Mouse (Mus musculus) macrophage (primary cell): ENCODE data around the gene Hcfc1r1. TPM values are rescaled to one million over a fixed set of nuclear protein-coding genes. Genes with fewer than 3 reads are reported as not detected.

ENCODE experiments used
- H3K27ac ChIP-seq: fragments of 350-480 bp; formaldehyde crosslinking; 2 replicates; pipeline ENCODE4 v1.9.0; 2021
- H3K36me3 ChIP-seq: fragments of 350-480 bp; formaldehyde crosslinking; 2 replicates; pipeline ENCODE4 v1.9.0; 2021; ENCODE audit errors: inconsistent target
- H3K4me3 ChIP-seq: fragments of 350-480 bp; formaldehyde crosslinking; 2 replicates; pipeline ENCODE4 v1.9.0; 2021; ENCODE audit errors: inconsistent target
- H3K79me2 ChIP-seq: fragments of 350-480 bp; formaldehyde crosslinking; 2 replicates; pipeline ENCODE4 v1.9.0; 2021; ENCODE audit errors: inconsistent target
- WGBS: methylation state at CpG from one replicate; pipeline ENCODE4 v1.1.7; 2026; ENCODE audit warnings: inconsistent platforms; ENCODE audit not compliant: missing documents; 5-methylcytosine and 5-hydroxymethylcytosine counted together
- polyA plus RNA-seq: library from polyadenylated mRNA; stranded (reverse); fragments of 250-400 nt; gene quantifications from 3 replicates; pipeline ENCODE4 v1.2.4, GENCODE M21; 2018; ENCODE audit warnings: inconsistent platforms

Hcfc1r1 gene
- polyA plus RNA-seq, 1 experiment from 2014 or later, result 174 TPM

DNA sequence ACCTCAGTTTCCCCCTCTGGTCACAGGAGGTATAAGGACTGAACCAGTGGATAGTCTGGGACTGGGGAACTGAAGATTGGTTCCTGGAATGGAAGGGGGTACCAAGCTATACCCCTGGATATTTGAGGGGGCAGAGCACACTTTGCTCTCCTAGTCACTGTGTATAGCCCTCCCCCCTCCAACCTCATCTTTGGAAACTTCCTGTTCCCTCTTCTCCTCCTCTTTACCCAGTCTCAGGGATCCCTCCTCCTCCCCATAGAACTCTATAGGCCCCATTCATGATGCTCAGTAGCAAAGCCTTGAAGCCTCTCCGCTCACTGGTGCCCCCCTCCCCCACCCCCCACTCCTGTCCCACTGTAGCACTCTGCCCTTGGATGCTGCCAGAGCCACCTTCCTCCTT, 46.1 kb downstream of the Hcfc1r1 start:
- no peaks in the 10 kb centered on the region for H3K36me3 ChIP-seq
- no peak overlapping the region for H3K4me3 ChIP-seq
- H3K27ac ChIP-seq, result no peak overlapping the region
- 33% methylated on average over 1 of the region's 1 CpGs for WGBS
- H3K79me2 ChIP-seq, result no peaks in the 10 kb centered on the region

- Histone ChIP-seq H3K27ac (no peak overlapping the region), H3K36me3 (no peaks in the 10 kb centered on the region), H3K4me3 (no peak overlapping the region), H3K79me2 (peaks cover under 1% of the 10 kb centered on the region; the same call in 1 of the 2 replicates)
- 100% methylated on average over 2 of the region's 2 CpGs for WGBS
These were observed 48.5 kb downstream of the Hcfc1r1 start for GRCm38 (mm10) chr17:23721886-23722285.

GRCm38 (mm10) chr17:23722376-23723125, 49.2 kb downstream of the Hcfc1r1 start, which contains the start of gene 1520401A03Rik:
Gene 1520401A03Rik, minus strand, starts transcription at chr17:23722783.
- Histone ChIP-seq H3K4me3 (no peak within 1 kb of the TSS), H3K36me3 (no peaks in the 10 kb centered on the region), H3K27ac (no peak within 1 kb of the TSS), H3K79me2 (peaks cover 7% of the 10 kb centered on the region)
- WGBS, result 90% methylated on average over 7 of the region's 7 CpGs

Other genes with a start within 250 kb of the Hcfc1r1 start
- not detected in 3 replicates for gene Vmn2r117, start 193.9 kb upstream of the Hcfc1r1 start, polyA plus RNA-seq
- 1.9 to 4.8 TPM (median 3.4 TPM) in 3 replicates for gene Zfp213, start 109.4 kb upstream of the Hcfc1r1 start, polyA plus RNA-seq
- 0.16 to 0.60 TPM (median 0.52 TPM) in 3 replicates for gene Zfp13, start 74.1 kb upstream of the Hcfc1r1 start, polyA plus RNA-seq
- not detected in 3 replicates for gene Zscan10, start 72.7 kb upstream of the Hcfc1r1 start, polyA plus RNA-seq
- gene Mmp25, start 28.3 kb upstream of the Hcfc1r1 start, polyA plus RNA-seq, result 0.14 to 0.56 TPM (median 0.25 TPM) in 3 replicates
- not detected in 3 replicates for gene Bicdl2, start 13.1 kb upstream of the Hcfc1r1 start, polyA plus RNA-seq
- gene Thoc6, start 286 bp downstream of the Hcfc1r1 start, polyA plus RNA-seq, result 11.0 to 17.8 TPM (median 16.3 TPM) in 3 replicates
- gene Tnfrsf12a, start 3.9 kb downstream of the Hcfc1r1 start, polyA plus RNA-seq, result 3.2 to 12.0 TPM (median 5.7 TPM) in 3 replicates
- gene Cldn6, start 5.7 kb downstream of the Hcfc1r1 start, polyA plus RNA-seq, result not detected in 3 replicates
- not detected in 3 replicates for gene Cldn9, start 10.4 kb downstream of the Hcfc1r1 start, polyA plus RNA-seq
- gene 1520401A03Rik, start 49.2 kb downstream of the Hcfc1r1 start, polyA plus RNA-seq, result not detected in 3 replicates
- gene Pkmyt1, start 52.7 kb downstream of the Hcfc1r1 start, polyA plus RNA-seq, result 2.0 to 9.0 TPM (median 2.7 TPM) in 3 replicates
- gene Paqr4, start 67.3 kb downstream of the Hcfc1r1 start, polyA plus RNA-seq, result 6.4 to 12.8 TPM (median 6.5 TPM) in 3 replicates
- not detected in 3 replicates for gene Kremen2, start 72.2 kb downstream of the Hcfc1r1 start, polyA plus RNA-seq
- gene Flywch1, start 98.0 kb downstream of the Hcfc1r1 start, polyA plus RNA-seq, result 15.5 to 20.8 TPM (median 19.7 TPM) in 3 replicates
- gene Flywch2, start 112.5 kb downstream of the Hcfc1r1 start, polyA plus RNA-seq, result 0.43 to 1.8 TPM in 2 of 3 replicates, not detected in the other
- 101 to 166 TPM (median 130 TPM) in 3 replicates for gene Srrm2, start 116.9 kb downstream of the Hcfc1r1 start, polyA plus RNA-seq
- gene Elob, start 155.5 kb downstream of the Hcfc1r1 start, polyA plus RNA-seq, result 177 to 422 TPM (median 330 TPM) in 3 replicates
- gene Prss33, start 162.5 kb downstream of the Hcfc1r1 start, polyA plus RNA-seq, result not detected in 3 replicates
- not detected in 3 replicates for gene Prss32, start 170.3 kb downstream of the Hcfc1r1 start, polyA plus RNA-seq
- gene Prss41, start 170.6 kb downstream of the Hcfc1r1 start, polyA plus RNA-seq, result not detected in 3 replicates
- gene Prss21, start 194.5 kb downstream of the Hcfc1r1 start, polyA plus RNA-seq, result not detected in 3 replicates
- not detected in 3 replicates for gene Dcpp1, start 207.3 kb downstream of the Hcfc1r1 start, polyA plus RNA-seq
- gene Dcpp2, start 207.3 kb downstream of the Hcfc1r1 start, polyA plus RNA-seq, result not detected in 3 replicates
- gene Dcpp3, start 243.9 kb downstream of the Hcfc1r1 start, polyA plus RNA-seq, result not detected in 3 replicates